Mouse (Mus musculus) cortical plate, adult 2 months (tissue): Measurements from ENCODE around the gene Gfpt2.

ENCODE experiments used
- CTCF ChIP-seq: fragments of 200-500 bp; IDR thresholded peaks from 2 replicates; pipeline ENCODE4 v1.5.1; 2011; ENCODE audit warnings: mild to moderate bottlenecking, control low read depth, low read length; ENCODE audit not compliant: insufficient read depth; ENCODE audit errors: extremely low read depth
- POLR2A ChIP-seq: fragments of 200-500 bp; IDR thresholded peaks from 2 replicates; pipeline ENCODE4 v1.6.1; 2011; ENCODE audit warnings: mild to moderate bottlenecking, low read length, control low read depth; ENCODE audit not compliant: insufficient read depth; ENCODE audit errors: extremely low read depth

GRCm38 (mm10) chr11:49845958-49846357 is 52.0 kb downstream of the Gfpt2 start:
- TF ChIP-seq CTCF, result no peak
- TF ChIP-seq POLR2A, result no peak
